Mouse (Mus musculus): ENCODE measurements at regions not wholly inside any gene's neighbourhood (a gene's known extent, or its start where the extent isn't known, plus 50 kb on each side); places are given as distances from the start of the nearest gene placed in this dataset.

DNA sequence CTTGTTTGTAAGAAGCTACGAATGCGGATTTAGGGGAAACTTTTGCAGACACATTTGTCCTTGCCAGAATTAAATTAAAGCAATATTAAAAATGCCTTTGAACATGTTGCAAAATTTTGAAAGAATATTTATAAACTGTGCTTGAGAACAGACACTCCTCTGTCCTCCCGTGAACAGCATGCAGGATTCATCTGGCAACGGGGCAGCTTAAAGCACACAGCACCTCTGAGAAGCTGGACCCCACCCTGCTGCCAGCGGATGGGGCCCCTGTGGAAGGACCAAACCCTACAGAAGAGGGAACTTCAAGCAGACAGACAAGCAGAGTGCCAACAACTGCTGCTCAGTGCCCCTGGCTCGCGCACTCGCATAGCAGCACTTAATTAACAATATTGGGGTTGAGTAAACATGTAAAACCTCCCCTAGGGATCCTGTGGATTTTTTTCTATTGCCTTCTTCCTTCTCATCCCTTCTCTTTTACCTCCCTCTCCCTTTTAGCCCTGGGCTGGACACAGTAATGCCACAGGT, 226.6 kb downstream of the Irx1 start:
- Histone ChIP-seq H3K36me3 (ENCODE audit: control insufficient read depth, insufficient read depth, low read length) (no peaks in the 10 kb centered on the region), H3K27me3 (replicated peaks; ENCODE audit: control insufficient read depth, insufficient read depth, low read length) (no peaks in the 10 kb centered on the region), H3K4me1 (ENCODE audit: control insufficient read depth, insufficient read depth, low read depth, low read length) (no peaks in the 10 kb centered on the region; the same call in 1 of the 2 replicates), H3K4me3 (ENCODE audit: low read length) (no peak overlapping the region), H3K9me3 (ENCODE audit: control insufficient read depth, low read length) (no peaks in the 10 kb centered on the region), H3K4me2 (ENCODE audit: low read length) (no peak overlapping the region), H3K9ac (ENCODE audit: low read depth, low read length) (no peak overlapping the region), H3K27ac (ENCODE audit: low read depth, low read length) (no peak overlapping the region)
- 80% methylated on average over 8 of the region's 8 CpGs for WGBS
- no peak for ATAC-seq

GRCm38 (mm10) chr13:71734261-71734660, 229.3 kb downstream of the Irx1 start:
- no peak overlapping the region for H3K9ac ChIP-seq (ENCODE audit: low read depth, low read length)
- 51% methylated on average over 12 of the region's 12 CpGs for WGBS
- no peaks in the 10 kb centered on the region; the same call in 1 of the 2 replicates for H3K4me1 ChIP-seq (ENCODE audit: control insufficient read depth, insufficient read depth, low read depth, low read length)
- ATAC-seq = no peak
- no peaks in the 10 kb centered on the region for H3K36me3 ChIP-seq (ENCODE audit: control insufficient read depth, insufficient read depth, low read length)
- H3K4me3 ChIP-seq (ENCODE audit: low read length) = no peak overlapping the region
- H3K27me3 ChIP-seq (replicated peaks; ENCODE audit: control insufficient read depth, insufficient read depth, low read length) = no peaks in the 10 kb centered on the region
- H3K4me2 ChIP-seq (ENCODE audit: low read length) = no peak overlapping the region
- no peak overlapping the region for H3K27ac ChIP-seq (ENCODE audit: low read depth, low read length)
- no peaks in the 10 kb centered on the region for H3K9me3 ChIP-seq (ENCODE audit: control insufficient read depth, low read length)

GRCm38 (mm10) chr13:71733360-71733759, 230.2 kb downstream of the Irx1 start:
- WGBS = 85% methylated on average over 5 of the region's 5 CpGs
- no peak overlapping the region for H3K4me3 ChIP-seq (ENCODE audit: low read length)
- ATAC-seq = no peak
- H3K27me3 ChIP-seq (replicated peaks; ENCODE audit: control insufficient read depth, insufficient read depth, low read length) = no peaks in the 10 kb centered on the region
- H3K9ac ChIP-seq (ENCODE audit: low read depth, low read length) = no peak overlapping the region
- H3K27ac ChIP-seq (ENCODE audit: low read depth, low read length) = no peak overlapping the region
- H3K4me1 ChIP-seq (ENCODE audit: control insufficient read depth, insufficient read depth, low read depth, low read length) = no peaks in the 10 kb centered on the region; the same call in 1 of the 2 replicates
- H3K4me2 ChIP-seq (ENCODE audit: low read length) = no peak overlapping the region
- H3K9me3 ChIP-seq (ENCODE audit: control insufficient read depth, low read length) = no peaks in the 10 kb centered on the region
- H3K36me3 ChIP-seq (ENCODE audit: control insufficient read depth, insufficient read depth, low read length) = no peaks in the 10 kb centered on the region

DNA sequence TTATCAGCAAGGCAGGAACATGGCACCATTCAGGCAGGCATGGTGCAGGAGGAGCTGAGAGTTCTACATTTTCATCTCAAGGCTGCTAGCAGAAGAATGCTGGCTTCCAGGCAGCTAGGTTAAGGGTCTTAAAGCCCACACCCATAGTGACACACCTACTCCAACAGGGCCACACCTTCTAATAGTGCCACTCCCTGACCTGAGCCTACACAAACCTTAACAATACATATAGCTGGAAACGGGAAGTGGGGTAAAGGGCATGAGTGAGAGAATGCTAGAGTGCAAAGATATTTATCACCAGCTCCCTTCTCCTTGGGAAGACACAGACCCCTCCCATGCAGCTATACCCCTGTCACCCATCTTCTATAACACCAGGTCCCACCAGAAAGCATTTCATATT, 230.6 kb downstream of the Irx1 start:
- no peaks in the 10 kb centered on the region for H3K27me3 ChIP-seq (replicated peaks; ENCODE audit: control insufficient read depth, insufficient read depth, low read length)
- ATAC-seq = no peak
- 77% methylated on average over 1 of the region's 1 CpGs for WGBS
- H3K9me3 ChIP-seq (ENCODE audit: control insufficient read depth, low read length) = no peaks in the 10 kb centered on the region
- H3K4me2 ChIP-seq (ENCODE audit: low read length) = no peak overlapping the region
- no peak overlapping the region for H3K4me3 ChIP-seq (ENCODE audit: low read length)
- no peaks in the 10 kb centered on the region for H3K36me3 ChIP-seq (ENCODE audit: control insufficient read depth, insufficient read depth, low read length)
- H3K9ac ChIP-seq (ENCODE audit: low read depth, low read length) = no peak overlapping the region
- H3K4me1 ChIP-seq (ENCODE audit: control insufficient read depth, insufficient read depth, low read depth, low read length) = no peaks in the 10 kb centered on the region; the same call in 1 of the 2 replicates
- no peak overlapping the region for H3K27ac ChIP-seq (ENCODE audit: low read depth, low read length)

DNA sequence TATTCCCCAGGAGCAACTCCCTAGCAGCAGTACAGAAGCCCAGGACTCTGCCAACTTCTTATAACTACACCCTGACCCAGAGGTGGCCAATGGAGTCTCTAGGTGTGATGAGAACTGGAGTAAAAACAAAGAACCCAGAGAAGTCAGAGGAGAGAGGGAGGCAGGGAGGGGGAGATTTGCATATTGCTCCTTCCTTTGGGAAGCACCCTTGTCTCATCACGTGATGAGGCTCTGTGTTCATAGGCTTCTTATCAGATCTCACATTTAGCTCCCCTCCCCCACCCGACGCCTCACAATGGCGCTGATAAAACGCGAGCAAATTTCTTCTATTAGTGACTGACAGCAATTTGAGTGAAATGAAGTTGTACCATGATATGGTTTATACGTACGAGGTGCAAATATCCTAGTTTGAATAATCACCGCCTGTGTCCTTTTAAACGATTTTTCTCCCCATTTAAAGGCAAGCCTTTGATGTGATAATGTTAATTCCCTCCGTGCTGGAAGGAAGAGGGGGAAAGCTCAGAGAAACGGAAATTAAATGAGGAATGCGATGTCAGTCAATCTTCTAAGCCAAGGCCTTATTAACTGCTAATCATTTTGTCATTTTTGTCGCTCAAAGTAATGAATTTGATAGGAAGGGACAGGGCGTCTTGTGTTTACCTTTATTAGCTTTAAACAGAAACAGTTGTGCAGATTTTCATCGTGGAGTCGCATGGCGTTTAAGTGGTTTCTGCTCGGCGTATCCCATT, 273.3 kb downstream of the Irx1 start:
- Histone ChIP-seq H3K36me3 (ENCODE audit: control insufficient read depth, insufficient read depth, low read length) (no peaks in the 10 kb centered on the region), H3K4me3 (ENCODE audit: low read length) (no peak overlapping the region), H3K4me1 (ENCODE audit: control insufficient read depth, insufficient read depth, low read depth, low read length) (no peaks in the 10 kb centered on the region), H3K27me3 (replicated peaks; ENCODE audit: control insufficient read depth, insufficient read depth, low read length) (no peaks in the 10 kb centered on the region), H3K4me2 (ENCODE audit: low read length) (peak overlapping the region; percentile 11; the same call in 1 of the 2 replicates), H3K9ac (ENCODE audit: low read depth, low read length) (no peak overlapping the region), H3K27ac (ENCODE audit: low read depth, low read length) (no peak overlapping the region), H3K9me3 (ENCODE audit: control insufficient read depth, low read length) (no peaks in the 10 kb centered on the region)
- ATAC-seq = no peak
- 22% methylated on average over 20 of the region's 20 CpGs for WGBS

- H3K4me1 ChIP-seq (ENCODE audit: control insufficient read depth, insufficient read depth, low read depth, low read length) = no peaks in the 10 kb centered on the region
- no peaks in the 10 kb centered on the region for H3K9me3 ChIP-seq (ENCODE audit: control insufficient read depth, low read length)
- 36% methylated on average over 9 of the region's 9 CpGs for WGBS
- H3K4me2 ChIP-seq (ENCODE audit: low read length) = no peak overlapping the region
- no peak overlapping the region for H3K4me3 ChIP-seq (ENCODE audit: low read length)
- no peak overlapping the region for H3K9ac ChIP-seq (ENCODE audit: low read depth, low read length)
- H3K27me3 ChIP-seq (replicated peaks; ENCODE audit: control insufficient read depth, insufficient read depth, low read length) = no peaks in the 10 kb centered on the region
- no peak for ATAC-seq
- H3K27ac ChIP-seq (ENCODE audit: low read depth, low read length) = no peak overlapping the region
- H3K36me3 ChIP-seq (ENCODE audit: control insufficient read depth, insufficient read depth, low read length) = no peaks in the 10 kb centered on the region
These were observed 274.3 kb downstream of the Irx1 start for GRCm38 (mm10) chr13:71689187-71689586.

- H3K9ac ChIP-seq (ENCODE audit: low read depth, low read length) = no peak overlapping the region
These were observed 287.4 kb downstream of the Irx1 start for GRCm38 (mm10) chr13:71676081-71676624.

DNA sequence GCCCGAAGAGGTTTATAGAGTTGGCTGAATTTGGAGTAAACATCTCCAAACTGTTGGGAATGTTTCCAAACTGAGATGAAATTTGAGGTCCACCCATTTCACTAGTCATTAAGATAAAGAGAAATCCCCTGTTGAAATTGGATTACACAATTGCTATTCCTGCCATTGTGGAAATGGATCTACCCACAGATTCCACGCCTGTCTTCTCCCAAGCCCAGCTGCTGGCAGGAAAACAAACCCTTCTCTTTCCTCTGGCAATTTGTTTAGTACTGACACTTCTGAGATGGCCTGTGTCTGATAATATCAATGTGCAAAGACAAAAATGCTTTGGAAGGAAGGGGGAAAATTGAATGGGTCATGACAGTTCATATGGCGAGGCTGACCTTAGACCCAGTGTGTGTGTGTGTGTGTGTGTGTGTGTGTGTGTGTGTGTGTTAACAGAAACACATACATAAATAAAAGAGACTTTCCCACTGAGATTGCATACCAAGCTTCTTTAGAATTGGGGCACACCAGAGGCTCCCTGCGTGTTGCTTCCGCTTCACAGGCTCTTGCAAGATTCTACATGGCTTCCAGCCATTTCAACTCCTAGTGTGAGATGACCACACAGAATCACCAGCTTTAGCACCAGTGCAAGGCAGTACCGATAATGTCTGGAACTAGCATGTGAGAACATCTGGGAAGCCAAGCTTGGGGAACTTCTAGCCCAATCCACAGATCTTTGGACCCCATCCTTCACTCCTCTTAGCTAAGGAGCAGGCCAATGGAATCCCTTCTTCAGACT, 293.4 kb downstream of the Irx1 start:
- Histone ChIP-seq H3K36me3 (ENCODE audit: control insufficient read depth, insufficient read depth, low read length) (no peaks in the 10 kb centered on the region), H3K4me1 (ENCODE audit: control insufficient read depth, insufficient read depth, low read depth, low read length) (no peaks in the 10 kb centered on the region), H3K4me2 (ENCODE audit: low read length) (no peak overlapping the region), H3K27ac (ENCODE audit: low read depth, low read length) (no peak overlapping the region), H3K9ac (ENCODE audit: low read depth, low read length) (no peak overlapping the region), H3K9me3 (ENCODE audit: control insufficient read depth, low read length) (no peaks in the 10 kb centered on the region), H3K27me3 (replicated peaks; ENCODE audit: control insufficient read depth, insufficient read depth, low read length) (no peaks in the 10 kb centered on the region), H3K4me3 (ENCODE audit: low read length) (no peak overlapping the region)
- ATAC-seq = no peak
- WGBS = 87% methylated on average over 6 of the region's 6 CpGs

More at GRCm38 (mm10) chr13:71676081-71676624, 287.4 kb downstream of the Irx1 start:
- no peaks in the 10 kb centered on the region; the same call in 1 of the 2 replicates for H3K27me3 ChIP-seq (replicated peaks; ENCODE audit: control insufficient read depth, insufficient read depth, low read length)
- H3K36me3 ChIP-seq (ENCODE audit: control insufficient read depth, insufficient read depth, low read length) = no peaks in the 10 kb centered on the region
- 24% methylated on average over 10 of the region's 10 CpGs for WGBS
- H3K4me1 ChIP-seq (ENCODE audit: control insufficient read depth, insufficient read depth, low read depth, low read length) = no peaks in the 10 kb centered on the region
- H3K4me3 ChIP-seq (ENCODE audit: low read length) = no peak overlapping the region
- H3K4me2 ChIP-seq (ENCODE audit: low read length) = peak overlapping the region; percentile 1; the same call in 1 of the 2 replicates
- H3K27ac ChIP-seq (ENCODE audit: low read depth, low read length) = no peak overlapping the region
- ATAC-seq = peak; percentile 50; the same call in 1 of the 2 replicates
- H3K9me3 ChIP-seq (ENCODE audit: control insufficient read depth, low read length) = no peaks in the 10 kb centered on the region

GRCm38 (mm10) chr13:71668256-71668655, 295.3 kb downstream of the Irx1 start:
- no peak for ATAC-seq
- no peak overlapping the region for H3K27ac ChIP-seq (ENCODE audit: low read depth, low read length)
- 81% methylated on average over 2 of the region's 2 CpGs for WGBS

More at GRCm38 (mm10) chr13:71668256-71668655, 295.3 kb downstream of the Irx1 start:
- H3K4me2 ChIP-seq (ENCODE audit: low read length) = no peak overlapping the region
- no peak overlapping the region for H3K9ac ChIP-seq (ENCODE audit: low read depth, low read length)
- H3K36me3 ChIP-seq (ENCODE audit: control insufficient read depth, insufficient read depth, low read length) = no peaks in the 10 kb centered on the region
- H3K4me3 ChIP-seq (ENCODE audit: low read length) = no peak overlapping the region
- H3K4me1 ChIP-seq (ENCODE audit: control insufficient read depth, insufficient read depth, low read depth, low read length) = no peaks in the 10 kb centered on the region
- H3K27me3 ChIP-seq (replicated peaks; ENCODE audit: control insufficient read depth, insufficient read depth, low read length) = no peaks in the 10 kb centered on the region
- no peaks in the 10 kb centered on the region for H3K9me3 ChIP-seq (ENCODE audit: control insufficient read depth, low read length)

Measured in hindbrain, embryonic 16.5 days (tissue).